Mouse (Mus musculus) left cerebral cortex, postnatal 4 days (tissue): ENCODE results near the gene Kcnk10. TPM values are rescaled to one million over a fixed set of nuclear protein-coding genes. Genes with fewer than 3 reads are reported as not detected.
A peak's percentile ranks its signal among the peaks of the same experiment; 100 is the strongest.

Experiments
- DNase-seq: peaks from one replicate; pipeline ENCODE4 v3.0.0-alpha.2; 2022
- intact Hi-C: fragments of 180-260 bp; cut with DNase I; formaldehyde crosslinking; loops from one replicate; pipeline ENCODE4 v1.15.1; 2025
- total RNA-seq, 2 experiments: library from RNA; stranded (reverse); gene quantifications; 2 replicates each; pipeline ENCODE4 v1.2.3; 2021

Kcnk10 gene
- total RNA-seq, 2 experiments from 2014 or later = 78.7 to 81.0 TPM

DNA sequence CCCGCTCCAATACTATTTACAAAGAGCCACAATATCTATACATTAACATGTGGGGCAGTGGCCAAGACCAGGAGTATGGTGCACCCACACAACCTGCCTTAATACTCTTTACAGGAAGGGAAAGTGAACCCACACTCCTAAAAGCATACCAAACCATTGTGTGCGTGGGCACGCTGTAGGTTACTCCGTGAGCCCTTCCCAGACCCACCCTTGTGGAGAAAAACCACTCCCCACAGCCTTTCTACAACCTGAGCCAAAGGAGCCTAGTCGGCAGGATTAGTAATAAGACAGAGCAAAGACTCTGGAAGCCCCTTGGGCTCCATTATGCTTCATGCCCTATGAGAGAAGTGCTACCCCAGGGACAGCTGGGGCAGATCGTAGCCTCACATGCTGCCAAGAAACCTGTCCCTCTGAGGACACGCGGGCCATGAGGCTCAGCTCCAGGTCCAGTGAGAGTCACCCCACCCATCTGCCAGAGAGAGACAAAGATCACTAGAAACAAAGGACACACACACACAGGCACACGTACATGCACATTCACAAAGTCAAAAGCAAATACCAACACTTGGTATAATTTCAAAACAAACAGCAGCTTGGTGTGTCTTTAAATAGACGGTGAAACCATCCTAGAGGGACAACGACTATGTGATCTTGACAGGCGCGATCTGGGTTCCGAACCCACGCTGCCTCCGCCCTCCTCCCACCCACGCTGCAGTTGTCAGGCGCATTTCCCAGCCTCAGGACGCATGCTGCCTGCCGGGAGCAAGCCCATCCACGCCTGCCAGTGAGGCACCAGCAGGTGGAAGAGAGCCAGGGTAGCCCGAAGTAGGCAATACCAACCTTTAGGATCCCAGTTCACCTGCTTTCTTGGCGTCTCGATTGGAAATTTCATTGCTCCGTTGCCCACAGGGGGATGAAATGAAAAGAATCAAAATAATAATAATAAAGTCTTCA lies 4.5 kb downstream of the Kcnk10 start:
- intact Hi-C loops = no loop called here

DNA sequence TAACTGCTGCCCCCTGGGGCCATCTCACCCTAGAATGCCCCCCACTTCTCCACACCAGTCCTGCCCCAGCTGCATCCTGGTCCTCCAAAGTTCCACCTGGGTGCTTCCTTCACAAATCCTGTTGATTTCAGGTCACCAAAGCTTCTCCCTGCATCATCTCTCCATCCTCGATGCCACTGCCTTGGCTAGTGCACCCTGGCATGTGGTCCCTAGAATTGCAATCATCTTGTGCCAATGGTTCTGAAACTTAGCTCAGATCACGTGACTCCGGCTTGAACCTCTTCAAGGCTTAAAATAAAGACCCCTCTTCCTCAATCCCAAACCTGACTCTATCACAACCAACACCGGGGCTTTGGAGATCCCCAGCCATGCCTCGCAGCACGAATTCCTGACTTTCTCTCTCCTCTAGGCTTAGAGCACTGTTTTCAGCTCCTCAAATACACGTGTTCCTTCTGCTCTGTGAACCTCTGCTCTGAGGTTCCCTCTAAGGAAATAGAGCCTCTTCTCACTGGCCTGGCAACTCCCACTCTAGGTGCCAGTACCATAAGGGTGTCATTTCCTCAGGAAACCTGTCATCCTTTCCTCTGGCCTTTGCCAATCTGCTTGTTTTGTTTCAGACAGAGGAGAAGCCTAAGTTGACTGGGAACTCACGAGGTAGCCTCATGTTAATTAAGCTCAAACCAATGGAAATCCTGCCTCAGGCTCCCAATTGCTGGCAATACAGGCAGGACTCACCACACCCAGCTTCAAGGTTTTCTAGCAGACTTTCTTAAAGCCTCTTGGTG lies 6.0 kb downstream of the Kcnk10 start:
- DNase-seq = no peak
- intact Hi-C loops = no loop called here

More for the DNA sequence above, 4.5 kb downstream of the Kcnk10 start:
- DNase-seq = peak; percentile 79

DNA sequence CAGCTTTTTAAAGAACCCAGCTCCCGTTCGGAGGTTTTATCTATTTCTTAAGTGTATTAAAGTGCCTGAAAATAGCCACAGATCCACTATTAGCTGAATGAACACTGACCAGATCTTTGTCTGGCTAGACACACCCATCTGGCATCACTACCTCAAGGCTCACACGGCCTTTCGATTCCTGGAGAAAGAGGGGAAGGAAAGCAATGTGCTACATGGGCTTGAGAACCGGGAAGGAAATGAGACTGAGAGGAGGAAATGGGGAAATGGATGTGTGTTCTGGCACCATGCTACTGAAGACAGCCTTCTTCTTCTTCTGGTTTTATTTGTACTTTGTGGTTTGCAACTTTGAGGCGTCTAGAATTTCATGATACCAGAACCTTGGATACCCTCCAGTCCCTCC lies 8.7 kb downstream of the Kcnk10 start:
- intact Hi-C loops = no loop called here
- no peak for DNase-seq

DNA sequence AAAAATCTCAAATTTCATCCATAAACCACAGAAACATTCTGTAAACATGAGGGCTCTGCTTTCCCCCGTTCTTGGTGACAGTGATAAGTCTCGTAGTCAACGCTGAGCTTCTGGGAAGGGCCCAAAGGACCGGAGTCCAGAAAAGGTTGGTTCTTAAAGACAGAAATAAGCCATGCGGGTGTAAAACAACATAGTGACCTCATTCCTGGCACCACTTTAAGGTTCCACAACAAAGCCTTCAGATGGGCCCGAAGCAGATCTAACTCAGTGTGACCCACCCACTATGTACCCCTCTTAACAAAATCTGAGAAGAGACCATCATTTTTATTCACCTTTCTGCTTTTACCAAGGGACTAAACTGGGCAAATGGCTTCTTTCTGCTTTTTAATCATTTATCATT lies 10.2 kb downstream of the Kcnk10 start:
- no peak for DNase-seq
- intact Hi-C loops = no loop called here

DNA sequence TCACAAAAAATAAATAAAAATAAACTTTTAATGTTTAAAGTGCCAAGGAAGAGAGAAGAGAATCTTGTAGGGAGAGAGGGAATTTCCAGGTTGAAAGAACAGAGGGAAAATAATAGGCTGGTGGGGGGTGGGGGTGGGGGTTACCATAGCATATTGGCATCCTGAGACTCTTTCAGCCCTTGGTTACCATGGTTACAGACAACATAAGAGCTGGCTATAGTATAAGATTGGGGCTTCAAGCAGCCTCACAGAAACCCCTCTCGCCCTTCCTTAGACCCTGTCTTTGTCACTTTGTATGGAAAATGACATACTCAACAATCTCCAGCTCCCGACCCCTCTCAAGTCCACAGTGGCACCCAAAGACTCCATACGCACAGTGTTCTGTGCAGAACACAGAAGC lies 13.7 kb downstream of the Kcnk10 start:
- intact Hi-C loops = no loop called here

DNA sequence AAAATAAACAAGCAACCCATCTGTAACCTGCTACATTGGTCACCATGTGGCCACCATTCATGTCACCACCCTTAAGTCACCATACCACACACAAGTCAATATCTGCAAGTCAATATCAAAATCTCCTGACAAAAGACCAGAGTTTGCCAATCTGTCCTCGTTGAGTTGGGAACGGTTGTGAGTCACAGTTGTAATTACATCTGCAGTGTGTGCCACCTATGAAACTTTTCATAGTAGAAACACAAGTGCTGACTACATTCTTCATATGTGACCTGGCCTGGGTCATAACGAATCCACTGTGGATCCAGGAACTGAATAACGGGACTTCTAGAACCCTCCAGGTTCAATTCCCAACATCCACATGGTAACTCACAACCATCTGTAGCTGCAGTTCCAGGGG lies 14.8 kb downstream of the Kcnk10 start:
- intact Hi-C loops = no loop called here
- DNase-seq = no peak

More for the DNA sequence above, 13.7 kb downstream of the Kcnk10 start:
- DNase-seq = no peak

DNA sequence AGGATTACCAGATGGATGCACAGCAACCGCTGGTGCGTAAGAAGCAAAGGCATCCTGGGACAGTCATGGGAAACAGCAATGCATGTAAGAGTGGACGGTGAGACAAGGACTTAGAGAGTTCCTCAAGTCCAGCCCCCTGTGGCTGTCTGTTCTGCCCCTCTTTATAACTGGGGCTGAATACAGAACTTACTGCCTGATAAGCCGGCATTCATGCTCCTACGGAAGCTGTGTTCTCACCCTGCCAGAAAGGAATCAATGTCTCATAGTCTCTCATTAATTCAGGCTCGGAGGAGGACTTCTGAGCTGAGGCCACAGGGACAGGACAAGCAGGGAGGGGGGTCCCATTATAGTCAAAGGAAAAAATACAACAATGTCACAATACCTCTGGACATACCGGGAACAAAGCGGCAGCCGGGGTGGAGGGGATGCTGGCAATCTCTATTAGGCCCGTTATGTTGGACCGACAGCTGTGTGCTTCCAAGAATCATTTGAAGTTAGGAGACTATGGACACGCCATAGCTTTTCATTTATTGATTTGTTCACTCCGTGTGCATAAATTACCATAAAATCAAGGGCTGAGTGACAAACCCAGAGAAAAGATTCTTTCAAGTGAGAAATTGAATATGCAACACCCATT lies 15.7 kb downstream of the Kcnk10 start:
- DNase-seq = no peak
- intact Hi-C loops = no loop called here

DNA sequence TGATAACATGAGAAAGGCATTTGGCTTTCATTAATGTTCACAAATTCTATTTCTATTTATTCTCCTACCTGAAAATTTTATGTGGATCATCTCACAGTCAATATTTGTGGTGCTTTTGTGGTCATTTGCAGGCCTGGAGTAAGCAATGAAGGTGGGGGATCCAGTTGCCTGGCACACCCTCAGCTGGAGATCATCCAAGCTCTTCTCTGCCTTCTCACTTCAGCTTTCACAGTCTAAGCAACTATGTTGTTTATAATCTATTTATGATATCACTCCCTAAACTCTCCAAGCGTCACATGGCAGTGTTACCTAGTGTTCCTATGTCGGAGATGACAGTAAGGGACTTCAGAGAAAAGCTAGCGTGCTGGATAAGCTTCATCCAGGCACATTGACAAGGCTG lies 18.1 kb downstream of the Kcnk10 start:
- intact Hi-C loops = no loop called here
- DNase-seq = no peak

DNA sequence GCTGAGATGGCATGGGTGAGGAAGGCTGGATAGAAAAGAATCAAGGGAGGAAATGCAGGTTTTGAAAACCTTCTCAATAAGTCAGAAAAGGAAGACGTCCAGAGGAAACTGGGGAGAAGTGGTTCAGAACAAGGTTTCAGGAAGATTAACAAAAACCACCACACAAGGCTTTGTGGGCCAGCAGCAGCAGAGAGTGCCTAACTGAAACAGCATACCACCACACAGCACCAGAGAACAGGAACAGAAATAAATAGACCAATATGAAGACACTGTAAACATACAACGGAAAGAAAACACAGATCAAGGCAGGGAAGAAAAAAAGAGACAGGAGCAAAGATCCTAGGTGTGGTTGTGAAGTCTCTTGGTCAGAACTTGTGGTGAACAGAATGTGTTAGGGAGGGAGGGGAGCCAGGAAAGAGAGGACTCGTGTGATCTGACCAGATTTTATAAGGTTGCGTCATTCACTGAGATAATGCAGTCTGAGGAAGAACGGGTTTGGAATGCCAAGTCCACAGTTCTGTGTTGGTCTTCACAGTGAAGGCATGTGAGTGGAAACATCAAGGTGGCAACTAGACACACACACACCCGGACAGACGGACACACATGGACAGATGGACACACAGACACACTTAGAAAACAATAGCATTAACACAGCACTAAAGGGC lies 21.0 kb downstream of the Kcnk10 start:
- intact Hi-C loops = no loop called here
- no peak for DNase-seq

DNA sequence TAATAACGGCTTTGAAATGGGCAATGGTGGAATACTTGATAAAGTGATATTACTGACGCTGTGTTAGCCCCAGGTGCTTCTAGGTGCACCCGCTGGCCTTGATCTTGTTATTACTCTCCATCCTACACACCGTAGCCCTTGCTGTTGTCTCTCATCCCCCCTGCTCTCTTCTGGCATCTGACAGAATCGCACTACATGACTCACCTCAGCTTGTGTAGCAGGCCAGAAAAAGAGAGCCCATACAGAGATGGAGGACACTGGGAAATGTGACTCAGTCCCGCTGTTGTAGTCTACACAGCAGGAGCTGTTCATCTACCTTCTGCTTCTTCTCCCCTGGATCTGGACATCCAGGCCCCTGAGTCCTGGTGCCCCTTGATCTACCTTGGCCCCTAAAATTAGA lies 28.1 kb downstream of the Kcnk10 start:
- intact Hi-C loops = no loop called here
- no peak for DNase-seq

DNA sequence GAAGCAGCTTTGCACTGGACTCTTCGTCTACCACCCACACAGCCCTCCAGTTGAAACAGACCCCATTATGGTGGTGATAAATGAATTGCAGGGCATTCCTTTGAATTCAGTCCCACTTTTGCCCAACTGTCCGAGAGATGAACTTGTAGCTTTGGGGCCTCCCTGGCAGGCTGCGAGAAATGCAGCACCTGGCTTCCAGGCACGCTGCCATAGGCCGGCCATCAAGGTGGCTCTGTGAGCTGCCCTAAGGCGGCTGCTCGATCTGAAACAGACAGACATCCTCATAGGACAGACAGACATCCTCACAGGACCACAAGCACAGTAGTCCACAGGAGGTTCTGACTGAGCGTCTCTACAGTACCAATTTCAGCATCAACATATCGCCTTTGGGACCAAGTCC lies 30.0 kb downstream of the Kcnk10 start:
- DNase-seq = peak; percentile 75
- intact Hi-C loops = no loop called here

DNA sequence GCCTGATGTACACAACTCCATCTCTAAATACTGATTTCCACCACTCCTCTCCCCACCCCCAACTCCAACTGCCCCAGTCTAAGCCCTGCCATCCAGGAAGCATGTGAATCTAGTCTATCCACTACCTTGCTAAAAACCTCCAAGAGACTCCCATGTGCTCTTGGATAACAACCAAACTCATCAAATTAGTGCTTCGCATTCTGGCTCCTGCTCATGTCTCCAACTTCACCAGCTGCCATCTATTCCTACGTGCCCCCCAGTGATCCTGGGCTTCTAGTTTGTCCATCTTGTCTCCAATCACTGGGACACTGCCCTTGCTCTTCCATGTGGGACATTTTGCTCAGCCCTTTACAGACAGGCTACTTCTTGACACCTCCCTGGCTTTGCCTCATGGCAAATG lies 32.2 kb downstream of the Kcnk10 start:
- DNase-seq = peak; percentile 74
- intact Hi-C loops = no loop called here

DNA sequence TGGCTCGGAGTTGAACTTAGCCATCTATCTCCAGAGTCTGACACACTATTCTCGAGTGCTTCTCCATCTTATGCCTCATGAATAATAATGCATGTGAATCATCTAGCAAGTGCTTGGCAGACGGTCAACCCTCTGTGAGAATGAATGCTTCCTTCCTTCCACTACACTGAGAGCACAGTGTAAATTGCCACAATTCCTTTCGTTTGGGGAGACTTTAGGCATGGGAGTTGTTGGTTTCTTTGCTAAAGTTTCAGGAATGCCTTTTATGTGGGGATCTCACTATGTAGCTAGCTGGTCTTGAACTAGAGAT lies 32.9 kb downstream of the Kcnk10 start:
- peak; percentile 29 for DNase-seq
- intact Hi-C loops = no loop called here

DNA sequence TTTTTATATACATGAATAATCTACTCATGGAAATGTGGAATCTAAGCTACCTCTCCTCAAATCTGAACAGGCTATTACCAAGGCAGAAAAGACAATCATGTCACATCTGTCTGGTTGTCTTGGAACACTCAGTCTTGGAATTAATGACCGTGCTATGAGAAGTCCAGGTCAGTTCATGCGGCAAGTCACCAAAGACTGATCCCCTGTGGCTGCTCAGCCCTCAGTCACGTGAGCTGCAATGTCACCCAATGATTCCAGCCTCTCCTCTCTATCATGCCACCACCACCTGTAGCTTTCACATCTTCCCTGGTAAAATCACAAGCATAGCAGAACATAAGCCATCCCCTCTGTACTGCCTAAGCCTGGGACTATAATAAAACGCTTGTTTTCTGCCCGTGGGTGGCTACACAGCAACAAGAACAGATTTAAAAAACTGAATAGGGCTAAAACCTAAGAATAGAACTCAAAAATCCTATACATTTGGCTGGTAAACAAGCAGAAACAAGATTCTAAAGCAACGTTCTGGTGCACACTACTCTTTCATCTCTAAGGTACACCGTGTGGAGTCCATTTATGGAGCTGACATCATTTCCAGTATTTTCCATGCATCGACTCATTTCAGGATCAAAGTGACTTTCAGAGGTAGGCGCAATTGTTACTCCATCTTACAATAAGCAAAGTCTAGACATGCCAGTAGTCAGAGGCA lies 33.4 kb downstream of the Kcnk10 start:
- intact Hi-C loops = no loop called here
- DNase-seq = no peak

DNA sequence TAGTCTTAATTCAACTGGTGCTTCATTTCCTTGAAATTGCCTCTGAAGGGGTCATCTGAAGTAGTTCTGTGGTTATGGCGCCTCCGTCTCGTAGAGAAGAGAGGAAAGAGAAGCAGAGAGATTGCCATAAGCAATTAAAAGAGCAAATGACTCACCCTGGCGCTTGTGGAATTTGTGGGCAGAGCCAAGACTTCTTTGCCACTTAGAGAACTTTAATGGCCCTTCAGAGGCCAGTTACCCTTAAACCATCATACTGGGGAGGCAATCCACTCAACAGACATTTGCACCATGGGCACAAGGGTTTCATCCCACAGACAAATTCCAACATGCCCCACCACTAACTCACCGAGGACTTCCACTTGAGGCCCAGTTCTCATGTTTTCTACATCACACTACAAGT lies 41.4 kb downstream of the Kcnk10 start:
- intact Hi-C loops = no loop called here
- no peak for DNase-seq

DNA sequence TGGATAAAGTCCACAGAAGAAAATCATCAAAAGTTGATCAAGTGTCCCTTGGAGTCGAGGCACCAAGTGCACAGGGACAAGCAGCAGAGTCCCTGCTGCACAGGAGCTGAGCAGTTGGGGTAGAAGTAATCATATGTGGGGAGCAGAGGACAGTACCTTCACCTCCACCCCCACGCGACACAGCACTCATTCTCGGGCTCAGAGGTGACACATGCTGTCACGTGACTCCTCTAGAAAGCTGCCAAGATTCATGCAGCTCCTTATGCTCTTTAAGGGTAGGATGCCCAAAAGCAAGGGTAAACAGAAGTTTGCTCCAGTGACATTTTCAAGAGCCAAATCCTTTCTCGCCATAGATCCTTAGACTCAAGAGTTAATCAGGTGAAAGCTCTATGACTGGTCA lies 42.1 kb downstream of the Kcnk10 start:
- DNase-seq = no peak
- intact Hi-C loops = no loop called here

DNA sequence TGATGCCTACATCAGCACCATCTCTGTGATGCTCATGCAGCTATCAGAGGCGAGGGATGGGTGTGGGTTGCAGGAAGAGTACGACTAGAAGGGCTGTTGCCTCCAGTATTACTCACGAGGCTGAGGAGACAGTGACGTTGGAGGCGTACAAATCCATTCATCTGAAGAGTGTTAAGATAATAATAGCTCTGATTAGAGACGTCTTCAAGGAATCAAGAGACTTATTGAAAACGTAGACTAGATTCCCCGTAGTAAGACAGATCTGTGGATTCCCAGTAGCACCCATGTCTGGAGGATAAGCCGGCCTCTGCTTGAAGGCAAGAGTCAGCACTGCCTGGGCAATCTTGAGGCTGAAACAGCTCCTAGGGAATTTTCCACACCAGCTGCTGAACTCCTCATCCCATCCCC lies 42.6 kb downstream of the Kcnk10 start:
- intact Hi-C loops = no loop called here
- DNase-seq = no peak

DNA sequence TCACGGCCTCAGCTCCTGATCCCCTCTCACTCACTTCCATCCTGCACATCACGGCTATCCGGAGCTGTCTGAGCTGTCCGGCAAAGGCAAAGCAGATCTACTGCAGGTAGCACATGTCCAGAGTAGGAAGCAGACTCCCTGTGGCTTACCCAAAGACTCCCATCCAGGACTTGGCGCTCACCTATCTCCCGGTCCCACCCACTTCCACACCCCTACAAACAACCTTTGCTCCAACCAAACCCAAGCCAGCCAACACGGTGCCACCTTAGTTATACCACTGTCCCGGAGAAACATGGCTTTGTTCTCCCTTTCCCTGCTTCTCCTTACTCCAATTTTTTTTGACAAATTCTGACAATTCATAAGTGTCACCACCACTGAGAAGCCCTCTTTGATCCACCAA lies 49.5 kb downstream of the Kcnk10 start:
- intact Hi-C loops = no loop called here
- no peak for DNase-seq

DNA sequence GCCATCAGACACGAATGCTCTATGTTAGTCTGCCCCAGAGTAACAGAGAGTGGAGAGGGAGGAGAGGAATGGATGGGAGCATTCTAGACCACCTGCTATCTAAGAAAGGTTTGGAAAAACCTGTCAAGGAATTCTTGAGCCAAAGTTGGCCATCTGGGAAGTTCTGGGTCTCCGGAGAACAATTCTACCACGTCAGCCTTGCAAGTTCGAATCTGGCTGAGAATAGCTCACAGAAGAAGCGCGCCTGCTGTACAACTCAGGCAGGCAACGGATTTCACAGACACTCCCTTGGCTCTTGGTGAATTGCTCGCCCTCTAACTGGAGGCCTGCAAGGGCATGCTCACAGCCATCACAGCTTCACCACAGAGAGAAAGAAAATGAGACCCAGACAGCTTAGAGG lies 52.7 kb downstream of the Kcnk10 start:
- no peak for DNase-seq
- intact Hi-C loops = no loop called here
